Mouse (Mus musculus) embryonic stem cell, embryonic (primary cell): ENCODE measurements around the gene Prkca.

Experiments
- CTCF ChIA-PET, 4 experiments: fragments of 300-600 bp in 2 of 4; fragments of 350-600 bp in 2 of 4; sonication (Branson Sonifier 250); formaldehyde crosslinking; loops; one replicate each; lab custom pipeline; 2022; ENCODE audit warnings: inconsistent platforms in 2 of 4; lab: Charles Lee
- POLR2A ChIA-PET, 4 experiments: fragments of 300-600 bp in 2 of 4; fragments of 350-600 bp in 2 of 4; sonication (Branson Sonifier 250); formaldehyde crosslinking; loops; one replicate each; lab custom pipeline; 2022; ENCODE audit warnings: antibody characterized with exemption in 4 of 4, inconsistent platforms in 1 of 4; lab: Charles Lee

Gene Prkca

DNA sequence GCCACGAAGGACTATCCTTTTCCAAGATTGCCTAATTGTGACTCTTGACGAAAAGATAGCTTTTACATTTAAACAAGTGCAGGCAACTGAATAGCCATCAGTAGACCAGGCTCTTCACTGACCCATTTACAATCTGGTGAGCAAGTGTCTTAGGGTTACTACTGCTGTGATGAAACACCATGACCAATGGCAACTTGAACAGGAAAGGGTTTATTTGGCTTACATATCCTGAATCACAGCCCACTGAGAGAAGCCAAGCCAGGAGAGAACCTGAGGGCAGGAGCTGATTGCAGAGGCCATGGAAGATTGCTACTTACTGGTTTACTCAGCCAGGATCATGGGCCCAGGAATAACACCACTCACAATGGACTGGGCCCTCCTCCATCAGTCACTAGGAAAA lies 1.6 kb upstream of the Prkca start:
- ChIA-PET CTCF (interaction anchor here in 1 of 4 experiments (0.6 kb wide), 1 partner anchor 1570 kb away, joined by 4 read pairs; no protein-coding TSS in a partner anchor), POLR2A (interaction anchor here in 2 of 4 experiments (0.8 to 2.7 kb wide), 3 partner anchors 8 to 80 kb away, joined by 3 to 8 read pairs (median 7); partner anchors contain the start of gene Cep112 (in 1 of the 2))

DNA sequence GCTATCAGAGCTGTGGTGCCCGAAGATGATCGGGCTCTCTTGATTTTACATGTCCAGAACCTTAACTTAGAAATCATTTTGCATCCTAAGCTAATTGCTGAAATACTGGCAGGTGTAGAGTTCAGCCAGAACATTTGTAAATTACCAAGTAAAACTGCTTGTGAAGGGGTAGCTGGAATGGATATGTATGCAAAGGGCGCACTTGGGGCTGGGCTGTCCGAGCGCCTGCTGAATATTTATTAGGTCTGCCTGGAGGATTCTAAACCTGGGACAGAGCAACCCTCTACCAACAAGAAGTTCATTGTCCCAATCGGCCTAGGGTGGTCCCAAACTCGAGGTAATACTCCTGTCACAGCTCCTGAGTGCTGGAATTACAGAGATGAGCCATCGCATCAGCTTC lies 1.0 kb upstream of the Prkca start:
- ChIA-PET POLR2A (interaction anchor here in 2 of 4 experiments (0.5 to 2.7 kb wide), 9 partner anchors 9 to 1834 kb away, joined by 3 to 8 read pairs (median 5); partner anchors contain the start of gene Cep112 (in 1 of the 2)), CTCF (interaction anchor here in 1 of 4 experiments (0.6 kb wide), 1 partner anchor 1570 kb away, joined by 4 read pairs; no protein-coding TSS in a partner anchor)

DNA sequence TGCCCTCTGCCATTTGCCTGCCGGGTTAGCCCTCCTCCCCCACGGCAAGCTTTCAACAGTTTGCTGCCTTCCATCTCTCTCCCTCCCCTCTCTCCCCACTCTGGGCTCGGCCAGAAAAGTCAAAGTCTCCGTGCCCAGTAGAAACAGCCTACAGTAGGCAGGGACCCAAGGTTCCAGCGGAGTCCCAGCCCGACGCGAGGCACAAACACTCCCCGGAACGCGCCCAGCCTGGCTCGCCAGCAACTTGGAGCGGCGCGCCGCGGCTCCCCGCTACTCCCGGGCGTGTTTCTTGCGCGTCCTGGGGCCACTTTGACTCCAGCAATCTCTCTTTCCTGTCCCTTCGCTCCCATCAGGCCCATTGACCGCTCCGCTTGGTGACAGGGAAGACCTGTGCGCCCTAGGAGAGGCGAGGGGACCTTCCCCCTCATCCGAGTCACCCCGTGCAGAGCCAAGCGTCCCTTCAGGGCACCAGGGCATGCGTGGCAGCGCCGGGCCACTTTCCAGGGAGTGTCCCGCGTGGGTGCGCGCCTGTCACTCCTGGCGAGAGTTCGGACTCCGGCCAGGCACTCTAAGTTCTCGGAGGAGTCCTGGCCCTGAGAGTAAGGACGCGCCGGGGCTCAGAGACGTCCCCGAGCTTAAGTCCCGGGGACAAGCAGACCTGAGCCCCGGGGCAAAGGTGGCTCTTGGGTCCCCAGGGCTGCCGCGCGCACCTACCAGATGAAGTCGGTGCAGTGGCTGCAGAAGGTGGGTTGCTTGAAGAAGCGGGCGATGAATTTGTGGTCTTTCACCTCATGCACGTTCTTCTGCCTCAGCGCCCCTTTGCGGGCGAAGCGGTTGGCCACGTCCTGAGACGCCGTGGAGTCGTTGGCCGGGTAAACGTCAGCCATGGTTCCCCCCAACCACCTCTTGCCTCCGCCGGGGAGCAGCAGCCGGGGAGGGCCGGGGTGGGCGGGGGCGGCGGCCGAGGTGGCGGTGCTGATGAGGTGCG lies 653 bp downstream of the Prkca start, which contains the start of gene Apoh:
Apoh (plus strand) TSS at position 574 of the 988 bp plus-strand sequence.
- ChIA-PET CTCF (interaction anchor here in 1 of 4 experiments (1.4 kb wide), 1 partner anchor 360 kb away, joined by 3 read pairs; no protein-coding TSS in a partner anchor), POLR2A (interaction anchor here in 3 of 4 experiments (0.5 to 2.7 kb wide), 10 partner anchors 9 to 1365 kb away, joined by 3 to 8 read pairs (median 4); partner anchors contain the start of gene Cep112 (in 1 of the 3))

DNA sequence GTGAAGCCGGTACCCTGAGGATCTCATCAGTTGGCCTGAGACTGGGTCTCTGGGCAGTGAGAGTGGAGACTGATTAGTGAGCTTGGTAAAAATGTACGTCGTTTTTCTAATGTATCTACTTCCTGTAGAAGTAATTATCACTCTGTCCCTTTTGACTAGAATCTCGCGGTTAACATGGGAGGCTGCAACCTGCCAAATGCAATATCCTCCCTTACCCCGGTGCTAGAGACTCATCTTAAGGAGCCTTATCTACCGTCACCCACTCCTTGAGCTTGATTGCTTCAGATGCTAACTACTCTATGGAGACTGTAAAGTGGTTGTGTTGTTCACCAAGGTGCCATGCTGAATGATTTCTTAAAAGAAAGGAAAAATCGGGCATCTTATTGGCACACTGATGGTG lies 1.9 kb downstream of the Prkca start:
- ChIA-PET CTCF (interaction anchor here in 1 of 4 experiments (0.7 kb wide), 3 partner anchors 22 to 890 kb away, joined by 6 to 10 read pairs (median 9); no protein-coding TSS in a partner anchor), POLR2A (interaction anchor here in 2 of 4 experiments (0.6 to 1.0 kb wide), 2 partner anchors 228 to 288 kb away, joined by 4 to 6 read pairs; no protein-coding TSS in a partner anchor)

DNA sequence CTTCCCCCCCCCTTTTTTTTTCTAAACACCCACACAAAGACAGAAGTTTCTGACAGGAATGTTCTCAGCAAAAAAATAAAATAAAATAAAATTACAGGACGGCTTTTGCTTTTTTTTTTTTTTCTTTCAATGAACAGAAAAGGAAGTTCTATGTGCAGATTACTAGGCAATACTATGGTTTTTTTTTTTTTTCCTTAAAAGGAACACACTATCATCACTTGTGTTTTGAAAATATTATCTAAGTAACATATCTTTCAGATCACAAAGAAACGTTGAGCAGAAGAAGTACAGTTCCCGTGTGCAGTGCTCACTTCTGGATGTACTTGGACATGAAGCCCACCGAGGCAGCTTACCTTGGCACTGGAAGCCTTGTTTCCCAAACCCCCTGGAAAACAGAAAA lies 3.4 kb downstream of the Prkca start:
- POLR2A ChIA-PET, result interaction anchor here in 1 of 4 experiments (0.6 kb wide), 1 partner anchor 9 kb away, joined by 5 read pairs; no protein-coding TSS in a partner anchor

DNA sequence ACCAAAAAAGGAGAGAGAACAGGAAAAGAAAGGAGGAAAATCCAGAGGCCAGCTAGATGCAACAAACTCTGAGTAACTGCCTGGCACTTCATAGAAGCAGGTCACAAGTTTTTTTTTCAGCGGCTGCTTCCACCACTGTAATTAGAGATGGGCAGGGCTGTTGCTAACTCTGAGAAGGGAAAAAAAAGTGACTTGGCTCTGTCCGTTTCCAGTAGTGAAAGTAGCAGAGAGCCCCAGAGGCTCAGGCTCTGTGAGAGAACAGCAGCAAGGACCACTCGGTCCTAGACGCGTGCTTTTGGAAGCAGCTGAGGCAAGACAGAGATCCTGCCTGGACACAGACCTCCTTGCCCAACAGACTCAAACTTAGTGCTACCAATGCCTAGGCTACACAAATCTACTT lies 7.3 kb downstream of the Prkca start:
- POLR2A ChIA-PET, result interaction anchor here in 2 of 4 experiments (0.7 to 0.9 kb wide), 2 partner anchors 98 to 423 kb away, joined by 3 to 5 read pairs; no protein-coding TSS in a partner anchor
- CTCF ChIA-PET, result interaction anchor here in 1 of 4 experiments (0.7 kb wide), 1 partner anchor 142 kb away, joined by 3 read pairs; no protein-coding TSS in a partner anchor

More for the DNA sequence above, 3.4 kb downstream of the Prkca start:
- CTCF ChIA-PET, result no interaction called here

DNA sequence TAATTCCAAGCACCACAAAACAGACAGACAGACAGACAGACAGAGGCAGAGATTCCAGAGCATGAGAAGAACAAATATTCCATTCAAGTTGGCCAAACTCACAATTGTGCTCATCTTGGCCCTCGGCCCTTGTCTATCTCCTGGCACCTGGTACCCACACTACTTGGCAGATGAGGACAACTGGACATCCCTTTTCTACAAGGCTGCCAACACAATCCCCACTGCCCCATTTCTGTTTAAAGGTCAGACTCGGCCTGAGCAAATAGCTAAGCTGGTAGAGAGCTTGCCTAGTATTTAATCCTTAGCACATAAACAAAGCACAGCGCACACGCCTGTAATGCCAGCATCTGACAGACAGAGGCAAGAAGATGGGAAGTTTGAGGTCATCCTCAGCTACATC lies 8.2 kb downstream of the Prkca start:
- CTCF ChIA-PET, result interaction anchor here in 1 of 4 experiments (0.5 kb wide), 1 partner anchor 485 kb away, joined by 3 read pairs; no protein-coding TSS in a partner anchor
- POLR2A ChIA-PET, result interaction anchor here in 1 of 4 experiments (0.9 kb wide), 1 partner anchor 97 kb away, joined by 3 read pairs; no protein-coding TSS in a partner anchor

DNA sequence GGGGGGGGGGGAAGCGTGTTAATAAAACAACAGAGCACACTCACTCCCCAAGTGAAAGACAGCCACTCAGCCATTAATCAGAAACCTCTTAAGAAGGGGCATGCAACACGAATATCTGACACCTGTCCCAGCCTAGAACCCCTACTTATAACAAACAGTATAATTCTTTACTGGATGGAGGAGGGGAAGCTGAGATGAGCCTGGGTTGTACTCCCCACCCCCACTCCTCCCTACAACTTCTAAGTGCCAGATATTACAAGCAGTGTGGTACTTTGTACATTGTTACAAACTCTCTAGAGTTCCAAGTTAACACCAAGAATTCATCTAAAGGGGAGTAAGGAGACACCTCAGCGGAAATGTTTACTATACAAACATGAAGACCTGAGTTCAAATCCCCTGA lies 9.1 kb downstream of the Prkca start:
- CTCF ChIA-PET, result no interaction called here
- POLR2A ChIA-PET, result no interaction called here

DNA sequence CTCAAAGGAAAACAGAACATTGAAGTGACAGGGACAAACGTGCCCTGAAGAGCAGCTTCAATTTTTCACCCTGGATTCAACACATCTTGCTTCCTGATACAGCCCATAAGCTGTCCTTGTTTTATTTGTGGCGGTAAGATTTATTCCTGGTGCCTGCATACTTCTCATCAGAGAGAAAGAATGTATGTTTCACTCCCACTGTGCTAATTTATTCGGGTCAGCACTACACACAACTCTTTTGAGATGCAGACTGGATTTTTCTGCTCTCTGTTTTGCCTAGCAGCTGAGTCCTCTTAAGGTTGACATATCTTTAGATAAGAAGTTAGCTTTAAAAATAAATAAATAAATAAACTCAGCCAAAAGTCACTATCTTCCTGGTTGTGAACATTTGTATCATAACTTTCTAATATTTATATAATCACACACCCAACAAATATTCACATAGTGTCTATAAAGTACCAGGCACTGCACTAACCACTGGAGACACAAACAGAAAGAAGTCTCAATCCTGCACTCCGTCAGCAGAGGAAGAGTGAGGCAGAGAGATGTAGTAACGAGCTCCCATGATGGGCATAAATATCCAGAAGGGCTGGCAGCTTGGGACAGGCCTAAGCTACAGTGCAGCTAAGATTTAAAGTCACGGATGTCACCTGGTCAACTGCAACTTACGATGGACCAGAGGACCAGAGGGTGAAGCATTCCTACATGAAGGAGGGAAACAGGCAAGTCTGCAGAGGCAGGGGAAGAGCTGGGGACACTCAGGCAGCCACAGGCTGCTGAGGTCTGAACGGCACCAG lies 9.9 kb downstream of the Prkca start:
- ChIA-PET CTCF (no interaction called here), POLR2A (interaction anchor here in 3 of 4 experiments (0.6 to 1.1 kb wide), 4 partner anchors 10 to 32 kb away, joined by 3 to 5 read pairs (median 3); partner anchors contain the start of genes Prkca (in 2 of the 3) and Apoh (in 1 of the 3))

DNA sequence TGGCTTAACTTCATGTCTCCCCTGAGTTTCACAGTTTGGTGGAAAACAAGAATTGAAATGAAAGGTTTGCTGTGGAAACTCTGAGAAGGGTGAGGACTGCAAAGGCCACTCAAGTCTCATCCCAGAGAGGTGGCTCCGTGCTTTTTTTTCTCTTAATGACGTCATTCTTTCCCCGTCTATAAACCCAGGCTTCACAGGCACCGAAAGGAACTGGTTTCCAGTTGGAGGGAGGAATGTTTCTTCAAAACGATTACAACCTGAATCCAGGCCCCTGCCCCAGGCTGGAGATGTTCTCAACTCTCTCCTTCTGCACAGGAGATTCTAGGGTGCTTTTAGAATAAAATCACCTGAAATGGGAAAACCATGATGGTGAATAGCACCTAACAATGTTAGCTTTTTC lies 10.7 kb downstream of the Prkca start:
- CTCF ChIA-PET, result no interaction called here

DNA sequence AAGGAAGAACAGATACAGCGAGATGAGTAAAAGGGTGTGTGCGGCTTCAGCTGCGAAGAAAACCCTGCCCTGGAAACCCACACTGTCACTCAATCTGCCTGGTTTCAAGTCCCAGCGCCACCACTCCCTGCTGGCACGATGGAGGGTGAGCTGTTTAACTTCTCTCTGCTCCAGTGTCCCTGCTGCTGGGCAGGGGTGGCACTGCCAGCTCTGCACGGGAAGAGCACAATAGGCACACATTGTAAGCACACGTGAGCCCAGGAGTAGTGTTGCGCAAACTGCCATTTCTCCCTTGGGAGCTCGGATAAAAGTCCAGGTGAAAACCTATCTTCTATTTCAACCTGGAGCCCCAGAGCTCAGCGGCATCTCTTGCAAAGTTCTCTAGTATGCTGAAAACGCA lies 12.9 kb downstream of the Prkca start:
- CTCF ChIA-PET, result no interaction called here
- POLR2A ChIA-PET, result interaction anchor here in 3 of 4 experiments (0.5 to 1.6 kb wide), 3 partner anchors 10 to 917 kb away, joined by 4 to 5 read pairs (median 5); no protein-coding TSS in a partner anchor

More for the DNA sequence above, 10.7 kb downstream of the Prkca start:
- POLR2A ChIA-PET, result interaction anchor here in 1 of 4 experiments (1.0 kb wide), 1 partner anchor 11 kb away, joined by 3 read pairs; the partner anchor contains the start of gene Prkca

DNA sequence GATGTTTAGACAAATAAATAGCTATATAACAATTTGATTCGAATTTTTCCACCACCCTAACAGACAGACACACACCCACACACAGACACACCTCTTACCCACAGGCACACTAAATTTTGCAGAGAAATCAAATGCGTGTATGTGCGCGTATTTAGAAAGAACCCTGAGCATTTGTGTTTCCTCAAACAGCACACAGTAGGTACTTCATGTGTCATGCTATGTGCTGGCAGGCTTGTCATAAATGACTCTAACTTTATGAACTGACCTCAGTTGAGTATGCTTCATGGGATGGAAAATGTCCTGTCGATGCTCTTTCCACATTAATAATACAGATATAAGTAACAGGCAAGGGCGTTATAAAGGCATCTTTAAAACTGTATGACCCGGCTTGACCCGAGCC lies 17.8 kb downstream of the Prkca start:
- ChIA-PET CTCF (no interaction called here), POLR2A (interaction anchor here in 1 of 4 experiments (1.1 kb wide), 1 partner anchor 57 kb away, joined by 3 read pairs; no protein-coding TSS in a partner anchor)

DNA sequence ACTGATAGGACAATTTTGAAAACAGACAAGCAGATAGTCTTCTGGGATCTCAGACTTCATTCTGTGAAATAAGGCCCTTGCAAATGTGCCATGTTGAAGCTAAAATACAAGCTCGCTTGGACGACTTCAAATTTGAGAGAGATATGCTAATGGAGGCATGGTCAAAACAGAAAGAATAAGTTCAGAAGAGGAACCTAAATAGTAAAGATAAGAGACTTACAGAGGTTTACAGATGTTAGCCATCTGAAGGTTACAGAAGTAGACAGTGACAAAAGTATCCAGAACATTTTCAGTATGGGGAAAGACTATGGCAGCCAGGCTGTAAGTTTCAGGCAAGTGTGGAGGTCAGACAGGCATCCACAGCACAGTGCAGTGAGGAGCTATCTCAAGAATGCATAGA lies 21.6 kb downstream of the Prkca start:
- POLR2A ChIA-PET, result interaction anchor here in 3 of 4 experiments (0.6 to 1.3 kb wide), 3 partner anchors 10 to 592 kb away, joined by 3 read pairs; no protein-coding TSS in a partner anchor
- CTCF ChIA-PET, result no interaction called here

DNA sequence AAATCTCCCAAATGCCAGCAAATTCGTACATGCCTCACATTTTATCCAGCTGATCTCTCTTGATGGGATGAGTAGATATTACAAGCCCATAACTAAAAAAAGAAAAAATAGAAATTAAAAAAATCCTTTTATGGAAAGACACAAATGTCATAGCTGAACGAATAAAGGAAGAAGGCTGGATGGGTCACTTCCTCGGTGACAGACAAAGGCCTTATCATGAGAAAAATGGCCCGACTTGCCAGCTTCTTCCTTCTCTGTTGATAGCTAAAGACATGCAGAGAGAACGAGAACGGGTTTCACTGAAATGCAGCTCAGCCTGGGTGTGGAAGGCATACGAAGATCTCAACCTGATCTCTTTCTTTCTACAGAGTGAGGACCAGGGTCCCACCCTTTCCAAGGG lies 23.2 kb downstream of the Prkca start:
- ChIA-PET CTCF (no interaction called here), POLR2A (interaction anchor here in 3 of 4 experiments (0.6 to 0.9 kb wide), 3 partner anchors 9 to 25 kb away, joined by 3 to 4 read pairs (median 3); no protein-coding TSS in a partner anchor)

DNA sequence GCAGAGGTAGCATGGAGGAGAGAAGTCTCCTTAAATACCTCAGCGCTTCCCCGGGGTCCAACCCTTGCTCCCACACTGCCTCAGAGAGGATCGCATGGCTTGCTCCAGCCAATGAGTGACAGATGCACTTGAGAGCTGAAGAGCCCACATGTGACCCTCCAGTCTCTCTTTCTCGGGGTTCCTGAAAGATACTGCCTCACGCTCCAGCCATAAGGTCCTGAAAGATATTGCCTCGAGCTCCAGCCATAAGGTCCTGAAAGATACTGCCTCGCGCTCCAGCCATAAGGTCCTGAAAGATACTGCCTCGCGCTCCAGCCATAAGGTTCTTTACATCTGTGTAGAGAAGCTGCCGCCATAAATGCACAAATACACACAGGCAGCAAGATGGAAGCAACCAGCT lies 24.6 kb downstream of the Prkca start:
- POLR2A ChIA-PET, result interaction anchor here in 2 of 4 experiments (0.6 to 1.5 kb wide), 2 partner anchors 10 to 13 kb away, joined by 3 to 4 read pairs; no protein-coding TSS in a partner anchor
- CTCF ChIA-PET, result no interaction called here

DNA sequence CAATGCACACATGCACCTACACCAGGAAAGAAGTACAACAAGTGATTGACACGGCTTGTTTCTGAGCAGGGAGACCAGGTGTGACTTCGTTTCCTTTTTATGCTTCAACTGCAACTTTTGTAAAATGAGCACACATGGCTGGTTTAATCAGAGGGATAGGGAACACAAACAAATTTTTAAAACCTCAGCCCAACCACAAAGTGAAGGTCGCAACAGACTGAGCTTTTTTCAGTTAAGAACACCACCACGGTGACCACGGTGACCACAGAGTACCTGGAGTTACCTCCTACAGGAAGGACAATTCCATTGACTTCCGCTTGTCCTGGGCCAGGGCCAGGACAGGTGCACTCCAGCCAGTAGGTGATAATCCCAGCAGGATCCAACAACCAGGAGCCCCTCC lies 25.9 kb downstream of the Prkca start:
- POLR2A ChIA-PET, result interaction anchor here in 1 of 4 experiments (1.5 kb wide), 1 partner anchor 8 kb away, joined by 4 read pairs; no protein-coding TSS in a partner anchor
- CTCF ChIA-PET, result no interaction called here

DNA sequence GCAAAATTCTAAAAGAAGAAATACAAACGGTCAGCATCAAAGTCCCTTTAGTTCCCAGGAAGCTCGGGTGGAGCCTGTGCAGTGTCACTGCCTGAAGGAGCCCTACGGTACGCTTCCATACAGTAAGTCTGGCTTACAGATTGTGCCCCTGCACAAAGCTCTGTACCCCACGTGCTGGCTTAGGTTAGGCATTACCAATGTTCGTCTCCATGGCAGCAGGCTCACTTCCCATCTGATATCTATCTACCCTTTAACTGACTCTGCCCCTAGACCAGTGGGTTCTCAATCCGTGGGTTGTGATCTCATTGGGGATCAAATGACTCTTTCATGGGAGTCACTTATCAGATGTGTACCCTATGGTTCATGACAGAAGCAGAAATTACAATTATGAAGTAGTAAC lies 28.0 kb downstream of the Prkca start:
- ChIA-PET POLR2A (no interaction called here), CTCF (no interaction called here)
